Mouse (Mus musculus): Measurements from ENCODE around the gene Mif4gd.
A peak's percentile ranks its signal among the peaks of the same experiment; 100 is the strongest.
"Not testable (repeated sequence)": the region's sequence is repeated elsewhere in the genome, so short reads cannot be mapped to it uniquely, and the experiment has no call there.

Gene Mif4gd

DNA sequence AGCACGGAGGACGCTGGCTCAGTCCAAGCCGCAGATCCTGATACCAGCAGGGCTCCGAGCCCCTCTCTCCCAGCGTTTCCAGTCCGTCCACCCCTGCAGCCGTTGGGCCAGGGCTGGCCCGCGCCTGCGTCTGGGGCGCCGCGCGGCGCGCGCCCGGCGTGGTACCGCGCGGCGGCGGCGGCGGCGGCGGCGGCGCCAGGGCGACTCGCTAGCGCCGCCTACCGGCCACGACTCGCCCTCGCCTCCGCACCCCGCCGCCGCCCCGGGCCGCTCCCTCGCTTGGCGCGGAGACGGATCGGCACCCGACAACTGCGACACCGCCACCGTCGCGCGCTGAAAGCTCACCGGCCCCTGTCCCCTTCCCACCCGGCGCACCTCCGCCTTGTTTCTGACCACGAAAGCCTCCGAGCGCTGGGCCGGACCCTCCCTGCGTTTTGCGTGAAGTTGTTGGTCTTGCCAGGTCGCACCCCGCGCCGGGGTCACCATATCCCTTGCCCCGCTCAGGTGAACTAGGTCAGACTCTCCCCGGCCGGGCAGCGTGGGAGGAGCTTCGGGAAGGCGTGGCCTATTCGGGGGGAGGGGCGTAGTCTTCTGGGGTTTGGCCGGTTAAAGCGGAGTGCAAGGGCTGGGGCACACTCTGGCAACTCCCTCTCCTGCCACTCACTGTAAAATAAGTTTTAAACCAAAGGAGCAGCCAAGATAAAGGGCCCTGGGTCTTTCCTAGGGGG, at the start of gene Mif4gd:
Mif4gd (minus strand) TSS at position 560 of the 728 bp plus-strand sequence.
- DNase-seq: peak; percentile 95

DNA sequence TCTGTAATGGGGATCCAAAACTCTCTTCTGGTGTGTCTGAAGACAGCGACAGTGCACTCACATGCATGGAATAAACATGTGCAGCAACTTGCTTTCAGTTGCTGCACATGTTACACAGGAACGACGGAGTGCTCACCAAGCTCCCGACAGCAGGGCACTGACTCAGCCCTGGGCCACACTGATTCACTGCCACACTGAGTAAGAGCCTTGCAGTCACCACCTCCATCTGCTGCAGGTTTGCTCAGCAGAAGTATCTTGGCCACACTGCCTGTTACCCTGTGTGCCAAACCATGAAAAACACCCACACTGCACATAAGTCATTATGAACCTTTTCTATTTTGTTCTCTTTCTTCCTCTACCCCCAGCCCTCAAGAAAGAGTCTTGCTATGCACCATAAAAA, 47.6 kb upstream of the Mif4gd start:
- DNase-seq: peak; percentile 60

DNA sequence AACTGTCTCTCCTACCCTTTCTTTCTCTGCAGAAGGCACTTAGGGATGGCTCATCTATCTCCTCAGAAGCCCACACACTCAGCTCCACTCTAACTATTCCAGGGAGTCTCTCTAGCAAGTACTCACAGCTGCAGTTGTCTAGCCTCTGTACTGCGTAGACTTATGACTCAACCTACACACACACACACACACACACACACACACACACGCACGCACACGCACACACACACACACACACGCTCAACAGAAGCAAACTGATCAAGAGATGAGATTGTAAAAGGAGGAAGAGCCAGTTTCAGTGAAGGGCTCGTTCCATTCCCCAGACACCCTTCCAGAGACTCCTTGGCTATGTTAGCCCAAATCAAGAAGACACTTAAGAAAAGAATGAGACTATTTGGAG, 45.8 kb upstream of the Mif4gd start:
- DNase-seq: no peak

DNA sequence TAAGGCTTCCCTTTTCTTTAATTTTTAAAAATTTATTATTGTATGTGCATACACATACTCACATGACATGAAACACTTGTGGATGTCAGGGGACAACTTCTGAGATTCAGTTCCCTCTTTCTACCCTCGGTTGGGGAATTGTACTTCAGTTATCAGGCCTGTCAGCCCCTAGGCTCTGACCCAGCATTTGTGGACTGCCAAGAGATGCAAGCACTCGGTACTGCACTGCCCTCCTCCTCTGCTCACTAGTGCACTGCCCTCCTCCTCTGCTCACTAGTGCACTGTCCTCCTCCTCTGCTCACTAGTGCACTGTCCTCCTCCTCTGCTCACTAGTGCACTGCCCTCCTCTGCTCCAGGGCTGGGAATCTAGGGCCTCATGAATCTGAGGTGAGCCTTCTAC, 41.4 kb upstream of the Mif4gd start:
- no peak for DNase-seq

DNA sequence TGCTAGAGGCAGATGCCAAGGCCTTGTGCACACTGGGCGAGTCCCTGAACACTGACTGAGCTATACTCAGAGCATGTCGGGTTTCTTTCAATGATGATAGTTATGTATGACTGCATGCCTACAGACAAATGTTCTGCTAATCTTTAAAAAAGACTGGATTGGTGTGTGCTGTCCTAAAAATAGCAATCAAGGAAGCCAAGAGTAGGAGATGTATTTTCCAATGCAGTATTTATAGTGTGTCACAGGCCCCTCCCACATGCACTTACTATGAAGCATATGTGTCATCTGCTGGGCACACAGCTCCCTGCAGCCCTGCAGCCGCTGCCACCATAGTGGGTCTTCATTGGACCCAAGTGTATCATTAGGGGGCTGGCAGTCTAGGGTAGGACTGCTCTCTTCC, 40.4 kb upstream of the Mif4gd start:
- DNase-seq: no peak

DNA sequence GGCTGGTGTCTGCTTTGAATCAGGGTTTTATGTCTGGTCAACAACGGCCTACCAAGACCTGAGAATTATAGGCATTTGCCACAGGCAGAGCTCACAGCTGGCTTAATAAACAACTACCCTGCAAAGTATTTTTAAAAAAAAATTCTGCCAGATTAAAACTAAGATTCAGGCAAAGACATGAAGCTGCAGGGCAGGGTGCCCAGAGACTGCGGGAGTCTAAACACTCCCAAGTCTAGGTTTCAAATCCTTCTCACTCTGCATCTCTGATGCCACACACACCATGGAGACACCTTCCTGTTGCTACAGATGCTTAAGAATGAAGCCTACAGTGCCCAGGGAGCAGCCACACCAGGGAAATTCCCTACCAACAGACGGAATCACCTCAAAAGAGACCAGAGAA, 38.9 kb upstream of the Mif4gd start:
- no peak for DNase-seq

DNA sequence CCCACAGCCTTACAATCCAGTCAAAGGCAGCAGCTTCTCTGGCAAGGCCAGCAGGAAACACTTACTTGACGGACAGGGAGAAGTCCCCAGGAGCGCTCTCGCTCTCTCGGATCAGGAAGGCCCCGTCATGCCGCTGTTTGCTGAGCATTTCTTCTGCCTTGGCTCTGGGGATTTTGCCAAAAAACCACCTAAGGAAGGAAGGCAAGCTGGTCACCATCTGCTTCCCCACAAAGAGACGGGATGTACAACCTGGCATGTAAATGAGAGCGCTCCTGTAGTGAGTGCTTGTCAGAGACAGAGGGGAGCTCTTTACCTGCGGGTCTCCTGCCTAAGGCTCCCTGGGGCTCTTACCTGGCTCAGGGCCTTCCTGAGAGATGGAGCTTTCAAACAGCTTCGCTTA, 36.9 kb upstream of the Mif4gd start:
- DNase-seq: peak; percentile 91

DNA sequence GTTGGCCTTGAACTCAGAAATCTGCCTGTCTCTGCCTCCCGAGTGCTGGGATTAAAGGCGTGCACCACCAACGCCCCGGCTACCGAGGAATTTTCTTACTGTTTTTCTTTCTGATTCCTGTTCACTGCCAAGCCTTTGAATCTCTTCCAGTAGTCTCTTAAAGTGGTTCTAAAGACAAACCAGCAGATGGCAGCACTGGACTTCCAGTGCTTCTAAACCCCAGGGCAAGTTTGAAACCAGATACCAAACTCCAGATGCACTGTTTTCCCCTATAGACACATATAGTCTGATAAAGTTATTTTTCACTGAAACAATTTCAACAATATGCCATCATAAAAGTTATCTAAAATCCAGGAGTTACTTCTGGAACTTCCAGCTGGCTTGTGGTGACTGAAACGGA, 34.7 kb upstream of the Mif4gd start:
- DNase-seq: peak; percentile 72

DNA sequence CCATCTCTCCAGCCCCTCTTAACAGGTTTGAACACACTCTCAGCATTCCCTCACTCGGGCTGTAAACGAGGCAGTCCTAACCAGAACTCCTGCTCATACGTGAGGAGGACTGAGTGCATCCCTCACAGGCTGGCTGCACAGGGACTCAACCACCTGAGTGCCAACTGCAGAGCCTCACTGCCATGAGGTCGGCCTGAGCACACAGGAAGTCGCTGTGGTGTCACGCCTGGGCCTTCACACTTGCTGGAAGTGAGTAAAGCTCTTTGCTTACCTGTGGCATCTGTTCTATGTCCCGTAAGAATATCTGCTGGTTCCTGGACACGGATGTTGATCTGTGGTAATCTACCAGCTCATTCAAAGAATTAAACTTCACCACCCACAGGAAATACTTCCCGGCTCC, 33.7 kb upstream of the Mif4gd start:
- no peak for DNase-seq

DNA sequence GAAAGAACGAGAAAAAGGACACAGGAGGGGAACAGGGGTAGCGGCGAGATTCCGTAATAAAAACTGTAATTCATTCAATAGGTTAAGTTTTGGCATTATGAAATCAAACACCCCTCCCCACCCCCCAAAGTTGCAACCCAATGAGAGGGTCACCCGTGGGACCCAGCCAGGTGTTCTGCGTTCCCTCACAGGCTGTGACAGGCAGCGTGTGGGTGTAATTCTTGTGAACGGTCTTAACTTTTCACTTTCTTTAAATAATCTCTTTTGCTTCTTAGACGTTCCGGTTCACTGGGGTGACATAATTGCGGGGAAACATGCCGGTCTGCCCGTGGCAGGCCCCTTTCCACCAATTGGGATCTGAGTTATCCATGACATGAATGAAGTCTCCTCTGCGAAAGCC, 32.7 kb upstream of the Mif4gd start:
- DNase-seq: not testable (repeated sequence)

DNA sequence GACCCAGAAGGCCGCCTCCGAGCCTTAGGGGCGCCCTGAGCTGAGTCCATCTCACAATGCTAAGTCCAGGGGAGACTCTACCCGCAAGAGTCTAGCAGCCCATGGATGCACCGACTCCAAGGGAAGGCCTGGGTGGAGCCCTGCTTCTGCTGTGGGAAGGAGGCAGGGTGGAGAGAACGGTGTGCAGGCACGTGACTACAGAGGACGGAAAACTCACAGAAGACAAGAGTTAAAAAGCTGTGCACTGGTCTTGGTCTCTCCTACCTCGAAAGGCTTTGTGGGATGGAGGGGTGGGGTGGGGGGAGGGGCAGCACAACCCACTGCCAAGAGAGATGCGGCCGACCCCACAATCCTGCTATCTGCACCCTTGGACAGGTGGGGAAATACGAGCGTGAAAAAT, 31.5 kb upstream of the Mif4gd start:
- no peak for DNase-seq

DNA sequence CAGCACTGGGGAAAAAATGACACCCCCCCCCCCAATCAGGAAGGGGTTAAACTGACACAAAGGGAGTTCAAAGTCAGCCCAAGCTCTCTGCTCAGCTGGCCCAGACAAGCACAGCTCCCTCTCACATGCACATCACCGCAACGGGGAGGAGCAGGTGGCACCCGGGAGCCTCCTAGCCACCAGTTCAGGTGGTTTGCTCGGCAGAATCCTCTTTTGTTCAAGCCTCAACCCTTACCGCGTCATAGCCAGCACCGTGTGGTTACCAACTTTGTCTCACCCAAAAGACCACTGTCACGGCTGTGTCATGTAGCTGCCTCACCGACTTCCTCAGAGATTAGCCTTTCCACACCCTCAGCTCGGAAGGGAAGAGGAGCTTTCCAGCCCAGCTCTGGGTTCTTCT, 30.5 kb upstream of the Mif4gd start:
- no peak for DNase-seq

DNA sequence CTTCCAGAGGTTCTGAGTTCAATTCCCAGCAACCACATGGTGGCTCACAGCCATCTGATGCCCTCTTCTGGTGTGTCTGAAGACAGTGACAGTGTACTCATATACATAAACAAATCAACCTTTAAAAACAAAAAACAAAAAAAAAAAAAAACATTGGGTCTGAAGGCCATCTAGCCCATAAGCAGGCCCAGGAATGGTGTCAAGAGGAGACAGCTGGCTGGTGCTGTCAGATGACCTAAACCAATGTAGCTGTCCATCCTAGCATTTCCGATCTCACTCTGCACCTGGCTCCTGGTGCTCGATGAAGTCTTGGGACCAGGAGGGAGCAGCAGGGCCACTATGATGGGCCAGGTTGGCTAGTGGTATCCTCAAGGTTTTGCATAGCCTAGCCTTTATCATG, 29.9 kb upstream of the Mif4gd start:
- no peak for DNase-seq

DNA sequence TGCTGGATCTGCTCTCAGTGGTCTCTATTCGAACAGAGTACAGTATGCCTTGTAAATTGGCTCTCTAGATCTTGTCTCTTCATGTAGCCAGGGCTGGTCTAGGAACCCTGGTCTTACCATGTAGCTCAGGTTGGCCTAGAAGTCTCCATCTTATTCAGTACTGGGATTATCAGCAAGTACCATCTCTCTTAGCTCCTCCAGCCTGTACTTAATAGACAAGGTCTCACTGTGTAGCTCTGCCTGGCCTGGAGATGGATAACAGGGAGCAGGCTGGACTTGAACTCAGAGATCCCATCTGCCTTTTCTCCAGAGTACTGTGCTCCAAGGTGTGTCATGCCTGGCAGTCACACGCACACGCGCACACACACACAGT, 28.9 kb upstream of the Mif4gd start:
- DNase-seq: no peak

DNA sequence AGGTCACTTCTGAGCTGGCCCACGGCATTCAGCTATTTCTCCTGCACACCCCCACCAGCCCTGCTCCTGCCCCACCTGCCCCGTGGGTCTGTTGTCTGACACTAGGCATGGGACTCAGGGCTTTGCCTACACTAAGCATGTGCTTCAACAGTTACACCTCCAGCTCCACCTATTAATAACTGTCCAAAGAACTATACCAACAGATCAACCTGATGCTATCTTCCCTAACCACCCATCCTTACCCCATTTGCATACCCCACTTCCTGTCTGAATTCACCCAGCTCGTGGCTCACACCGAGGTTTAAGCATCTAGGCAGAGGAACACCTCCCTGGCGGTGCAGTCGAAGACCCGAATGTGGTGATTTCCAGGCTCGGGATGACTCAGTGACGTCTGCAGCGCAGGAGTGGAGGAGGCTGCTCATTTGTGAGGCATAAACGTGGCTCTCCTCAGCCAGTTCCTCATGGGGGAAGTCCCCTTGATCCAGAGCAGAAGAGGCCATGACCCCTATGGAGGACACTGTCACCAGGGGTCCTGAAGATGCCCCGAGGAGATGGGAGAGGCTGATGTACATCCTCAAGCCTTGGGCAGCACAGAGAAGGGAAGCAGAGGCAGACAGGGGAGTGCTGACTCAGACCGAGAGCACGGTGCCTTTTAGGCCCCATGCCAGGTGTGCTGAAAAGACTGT, 28.4 kb upstream of the Mif4gd start:
- no peak for DNase-seq

DNA sequence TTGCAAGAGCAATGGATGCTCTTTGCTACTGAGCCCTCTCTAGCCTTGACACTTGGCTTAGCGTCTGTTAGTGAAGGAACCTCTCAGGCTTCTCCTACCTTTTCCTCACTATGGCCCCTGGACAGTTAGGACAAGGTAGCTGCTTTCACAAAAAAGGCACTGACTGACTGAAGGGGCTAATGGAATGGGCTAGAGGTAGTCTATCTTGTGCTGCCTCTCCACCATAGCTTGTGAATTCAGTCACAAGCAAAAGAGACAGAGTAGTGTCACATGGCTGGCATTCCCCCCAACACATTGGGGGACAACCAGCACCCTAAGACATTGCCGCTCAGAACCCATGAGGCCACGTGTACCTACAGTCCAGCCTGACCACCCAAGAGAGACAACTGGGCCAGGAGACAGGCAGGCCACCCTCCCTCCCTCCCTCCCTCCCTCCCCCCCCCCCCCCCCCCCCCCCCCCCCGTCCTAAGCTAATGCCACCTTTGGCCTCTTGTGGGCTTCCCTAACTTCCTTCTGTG, 27.6 kb upstream of the Mif4gd start:
- DNase-seq: no peak

DNA sequence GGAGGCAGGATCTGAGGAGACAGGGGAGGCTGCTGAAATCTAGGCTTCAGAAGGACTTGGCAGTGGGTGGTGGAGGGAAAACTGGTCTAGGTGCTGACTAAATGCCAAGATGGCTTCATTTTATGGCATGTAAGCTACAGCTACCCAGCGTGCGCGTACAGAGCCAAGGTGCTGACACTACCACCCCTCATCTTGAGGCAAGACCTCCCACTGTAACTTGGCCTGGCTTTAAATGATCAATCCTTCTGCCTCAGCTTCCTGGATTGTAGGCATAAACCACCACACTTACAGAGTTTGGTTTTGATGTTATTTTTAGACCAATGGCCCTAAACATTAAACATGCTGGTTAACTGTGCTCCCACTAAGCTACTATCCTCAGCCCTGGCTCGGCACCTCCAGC, 26.8 kb upstream of the Mif4gd start:
- DNase-seq: no peak

DNA sequence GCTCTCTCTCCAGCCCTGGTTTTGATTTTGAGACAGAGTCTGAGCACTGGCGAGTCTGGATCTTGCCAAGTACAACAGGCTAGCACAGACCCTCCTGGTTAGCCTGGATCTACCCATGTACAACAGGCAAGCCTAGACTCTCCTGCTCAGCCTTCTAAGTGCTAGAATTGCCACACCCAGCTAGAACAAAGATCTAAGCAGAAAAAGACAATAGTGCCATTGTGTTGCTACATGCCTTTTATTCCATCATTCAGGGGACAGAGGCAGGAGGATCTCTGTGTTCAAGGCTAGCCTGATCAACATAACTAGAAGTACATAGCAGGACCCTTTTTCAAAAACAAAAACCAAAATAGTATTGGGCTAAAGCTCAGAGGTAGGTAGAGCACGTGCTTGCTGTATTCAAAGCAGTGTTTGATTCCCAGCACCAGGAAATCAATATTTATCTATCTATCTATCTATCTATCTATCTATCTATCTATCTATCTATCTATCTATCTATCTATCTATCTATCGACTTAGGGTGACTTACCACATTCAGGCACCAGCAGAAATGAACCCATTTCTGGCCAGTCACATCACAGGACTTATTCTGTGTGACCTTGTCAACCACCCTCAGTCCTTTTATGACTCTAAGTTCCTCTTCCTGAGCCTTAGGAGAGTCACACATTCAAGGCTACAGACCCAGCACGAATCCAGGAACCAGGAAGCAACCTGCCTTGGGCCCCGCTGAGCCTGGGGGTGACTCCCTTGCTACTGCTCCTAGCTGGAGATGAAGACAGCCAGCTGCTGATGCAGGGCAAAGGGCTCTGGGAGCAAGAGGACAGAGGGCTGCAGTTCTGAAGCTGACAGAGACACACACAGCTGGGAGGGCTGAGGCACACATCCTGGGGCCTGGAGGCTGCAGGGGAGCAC, 26.0 kb upstream of the Mif4gd start:
- no peak for DNase-seq

DNA sequence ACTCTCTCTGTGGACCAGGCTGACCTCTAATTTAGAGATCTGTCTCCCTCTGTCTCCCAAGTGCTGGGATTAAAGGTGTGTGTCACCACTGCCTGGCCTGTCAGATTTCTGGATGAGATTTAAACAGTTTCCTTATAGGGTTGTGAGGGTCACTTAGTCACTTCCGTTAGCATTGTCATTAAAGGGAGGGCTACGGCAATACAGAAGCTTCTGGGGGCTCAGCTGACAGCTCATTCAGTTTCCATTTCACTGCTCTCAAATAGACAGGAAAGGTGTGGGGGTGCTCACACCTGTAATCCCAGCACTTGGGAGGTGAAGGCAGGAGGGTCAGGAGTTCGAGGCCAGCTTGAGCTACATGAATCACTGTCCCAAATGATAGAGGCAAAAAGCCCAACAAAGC, 24.2 kb upstream of the Mif4gd start:
- DNase-seq: no peak

DNA sequence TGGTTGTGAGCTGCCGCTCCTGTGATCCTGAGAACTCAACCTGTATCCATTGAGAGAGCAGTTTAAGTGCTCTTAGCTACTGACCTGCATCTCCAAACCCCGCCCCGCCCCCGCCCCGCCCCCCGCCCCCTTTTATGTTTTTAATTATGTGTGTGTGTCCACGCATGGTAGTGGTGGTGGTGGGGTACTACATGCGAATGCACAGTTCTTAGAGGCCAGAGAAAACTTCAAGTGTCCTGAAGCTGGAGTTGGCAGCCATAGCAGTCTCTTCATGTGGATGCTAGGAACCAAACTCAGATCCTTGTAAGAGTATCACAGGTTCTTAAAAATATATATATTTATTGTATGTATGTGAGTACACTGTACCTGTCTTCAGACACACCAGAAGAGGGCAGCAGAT, 22.7 kb upstream of the Mif4gd start:
- DNase-seq: no peak

DNA sequence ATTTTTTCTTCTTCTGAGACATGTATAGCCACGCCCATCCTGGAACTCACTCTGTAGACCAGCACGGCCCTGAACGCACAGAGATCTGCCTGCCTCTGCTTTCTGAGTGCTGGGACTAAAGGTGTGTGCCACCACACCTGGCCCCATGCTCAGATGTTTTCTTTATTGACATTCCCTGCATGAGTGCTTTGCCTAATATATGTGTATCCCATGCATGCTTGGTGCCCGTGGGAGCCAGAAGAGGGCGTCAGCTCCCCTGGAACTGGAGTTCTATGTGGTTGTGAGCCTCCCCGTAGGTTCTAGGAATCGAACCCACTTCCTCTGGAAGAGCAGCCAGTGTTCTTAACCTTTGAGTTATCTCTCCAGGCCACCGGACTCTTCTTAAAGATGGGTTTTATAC, 22.3 kb upstream of the Mif4gd start:
- DNase-seq: no peak

DNA sequence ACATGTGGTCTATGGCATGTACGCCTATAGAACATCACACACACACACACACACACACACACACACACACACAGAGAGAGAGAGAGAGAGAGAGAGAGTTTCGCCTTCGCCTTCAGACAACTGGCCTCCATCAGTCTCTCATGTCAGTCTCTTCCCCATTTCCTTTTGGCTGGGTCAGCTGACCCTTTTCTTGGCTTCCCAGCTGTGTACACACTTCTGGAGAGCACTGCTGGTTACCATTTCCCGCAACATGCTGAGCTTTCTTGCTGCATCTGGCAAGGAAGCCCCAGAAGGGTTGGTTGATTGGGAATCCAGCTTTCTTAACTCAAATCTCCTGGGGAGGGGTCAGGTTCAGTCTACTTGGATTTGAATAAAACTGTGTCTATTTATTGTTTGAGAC, 21.3 kb upstream of the Mif4gd start:
- DNase-seq: no peak

DNA sequence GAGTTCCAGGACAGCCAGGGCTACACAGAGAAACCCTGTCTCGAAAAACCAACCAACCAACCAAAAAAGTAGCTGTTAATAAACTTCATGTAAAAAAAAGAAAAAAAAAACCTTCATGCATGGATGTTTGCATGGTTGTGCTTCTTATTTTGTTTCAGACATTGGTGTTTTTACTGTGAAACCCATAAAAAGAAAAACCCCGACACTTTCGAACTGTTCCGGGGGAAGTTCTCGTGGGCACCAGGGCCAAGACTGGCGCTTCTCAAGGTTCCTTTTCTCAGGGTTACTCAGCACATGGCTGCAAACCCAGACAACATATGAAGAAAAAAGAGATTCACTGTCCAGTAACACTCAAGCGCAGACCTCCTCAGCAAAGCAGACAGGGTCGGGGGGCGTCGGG, 20.1 kb upstream of the Mif4gd start:
- no peak for DNase-seq

DNA sequence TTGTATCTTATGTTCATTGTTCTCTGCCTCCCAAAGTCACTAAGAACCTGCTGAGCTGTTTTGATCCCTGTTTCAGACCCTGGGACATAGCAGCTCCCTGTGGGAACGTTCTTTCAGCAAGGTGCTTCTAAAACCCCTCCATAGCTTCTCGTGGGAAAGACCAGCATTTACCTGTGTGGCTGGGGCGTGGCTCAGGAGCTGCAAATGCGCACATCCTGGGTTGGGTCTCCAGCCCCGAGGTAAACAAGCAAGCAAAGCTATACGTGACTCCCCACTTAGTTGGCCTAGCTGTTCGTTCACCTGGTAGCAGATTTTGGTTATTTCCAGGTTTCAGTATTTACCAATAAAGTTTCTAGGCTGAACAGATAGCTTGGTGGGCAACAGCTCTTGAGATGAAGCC, 19.5 kb upstream of the Mif4gd start:
- no peak for DNase-seq
